In the genomic region with DNA sequence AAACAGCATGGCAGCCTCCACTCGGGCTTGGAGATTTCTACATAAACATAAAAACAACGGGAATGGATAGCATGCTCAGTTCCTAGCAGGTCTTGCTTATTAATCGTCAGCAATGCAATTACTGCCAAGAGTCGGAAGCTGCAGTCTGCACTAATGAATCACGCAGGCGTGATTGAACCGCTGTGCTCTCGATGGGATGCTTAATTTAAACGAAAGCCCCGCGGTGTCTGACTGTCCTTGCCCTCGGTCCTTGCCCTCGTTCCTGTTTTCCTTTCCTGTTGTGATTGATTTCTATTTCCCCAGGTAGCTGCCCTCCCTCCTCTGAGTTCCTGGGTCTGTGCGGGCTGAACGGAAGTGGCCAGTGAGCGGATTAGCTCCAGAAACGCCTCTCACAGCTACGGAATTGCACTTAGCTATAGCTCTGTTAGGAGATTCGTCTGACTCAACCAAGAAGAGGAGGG, we compare ENCODE assay signal across 8 mouse cellular contexts. TPM values are rescaled to one million over a fixed set of nuclear protein-coding genes. Genes with fewer than 3 reads are reported as not detected.
DNase-seq lines count a peak whose midpoint lies in the region; ATAC-seq and TF ChIP-seq lines count a peak whose summit lies in the region.

No protein-coding gene starts in this region.

- H3K36me3 ChIP-seq in liver, embryonic 11.5 days (ENCODE audit: control insufficient read depth, insufficient read depth, low read length), result no peaks in the 10 kb centered on the region
- peaks cover 25% of the 10 kb centered on the region for H3K36me3 ChIP-seq in heart, postnatal 0 days (replicated peaks; ENCODE audit: control insufficient read depth, insufficient read depth, low read length)
- H3K36me3 ChIP-seq in midbrain, embryonic 10.5 days, result no peaks in the 10 kb centered on the region; the same call in 1 of the 2 replicates

- no peaks in the 10 kb centered on the region for H3K4me1 ChIP-seq in liver, embryonic 11.5 days (replicated peaks; ENCODE audit: control insufficient read depth, insufficient read depth, low read length)
- H3K4me1 ChIP-seq in heart, postnatal 0 days (ENCODE audit: control insufficient read depth, insufficient read depth), result no peaks in the 10 kb centered on the region
- H3K4me1 ChIP-seq in midbrain, embryonic 10.5 days, result peaks cover 10% of the 10 kb centered on the region

- H3K9ac ChIP-seq in liver, embryonic 11.5 days (ENCODE audit: low read depth, low read length), result no peak overlapping the region
- H3K9ac ChIP-seq in heart, postnatal 0 days (replicated peaks; ENCODE audit: low read depth, low read length), result no peak overlapping the region

- peak overlapping the region; percentile 36; the same call in 1 of the 2 replicates for H3K4me2 ChIP-seq in liver, embryonic 11.5 days
- peak overlapping the region; percentile 45 for H3K4me2 ChIP-seq in heart, postnatal 0 days (ENCODE audit: low read depth, low read length)

- no peak for TF ChIP-seq EP300 in heart, postnatal 0 days (IDR thresholded peaks at IDR 0.05; ENCODE audit: low read depth)

- DNase-seq in adrenal gland, postnatal 14 days, result peak; percentile 13
- no peak for DNase-seq in adrenal gland, postnatal 36 days
- no peak for DNase-seq in liver, embryonic 11.5 days (ENCODE audit: low spot score)
- DNase-seq in liver, result no peak
- no peak for DNase-seq in heart, postnatal 0 days (ENCODE audit: low spot score)
- peak; percentile 24 for DNase-seq in midbrain, embryonic 10.5 days (ENCODE audit: low spot score)
- DNase-seq in urinary bladder, postnatal 36 days (ENCODE audit: low spot score in 2 of 2), result no peak
- DNase-seq in lung, postnatal 4 days, result no peak

- no peaks in the 10 kb centered on the region; the same call in 1 of the 2 replicates for H3K27me3 ChIP-seq in liver, embryonic 11.5 days (replicated peaks; ENCODE audit: control insufficient read depth, insufficient read depth, low read length)
- H3K27me3 ChIP-seq in heart, postnatal 0 days (ENCODE audit: control insufficient read depth, insufficient read depth, low read length), result no peaks in the 10 kb centered on the region
- no peaks in the 10 kb centered on the region for H3K27me3 ChIP-seq in midbrain, embryonic 10.5 days (ENCODE audit: low read depth, poor library complexity, severe bottlenecking)

- no peak overlapping the region; the same call in 1 of the 2 replicates for H3K4me3 ChIP-seq in liver, embryonic 11.5 days (ENCODE audit: low read depth, low read length)
- peak overlapping the region; percentile 28 for H3K4me3 ChIP-seq in heart, postnatal 0 days (ENCODE audit: low read depth, low read length)
- H3K4me3 ChIP-seq in midbrain, embryonic 10.5 days, result peak overlapping the region; percentile 29; the same call in 1 of the 2 replicates

- TF ChIP-seq CTCF in heart, postnatal 0 days (IDR thresholded peaks at IDR 0.05; ENCODE audit: low read depth), result no peak

- no peak overlapping the region for H3K27ac ChIP-seq in liver, embryonic 11.5 days (ENCODE audit: low read depth, low read length)
- no peak overlapping the region for H3K27ac ChIP-seq in heart, postnatal 0 days (ENCODE audit: low read depth)
- H3K27ac ChIP-seq in midbrain, embryonic 10.5 days (replicated peaks), result no peak overlapping the region

- WGBS in liver, embryonic 11.5 days, result 28% methylated on average over 19 of the region's 19 CpGs
- WGBS in heart, postnatal 0 days, result 35% methylated on average over 19 of the region's 19 CpGs
- WGBS in midbrain, embryonic 10.5 days, result 46% methylated on average over 19 of the region's 19 CpGs

- ATAC-seq in liver, embryonic 11.5 days (replicated peaks; ENCODE audit: low FRiP score), result no peak
- no peak for ATAC-seq in heart, postnatal 0 days (ENCODE audit: insufficient read depth, low read depth)

- no peaks in the 10 kb centered on the region for H3K9me3 ChIP-seq in liver, embryonic 11.5 days (ENCODE audit: control insufficient read depth, low read length)
- H3K9me3 ChIP-seq in heart, postnatal 0 days (replicated peaks; ENCODE audit: control insufficient read depth, low read length), result no peaks in the 10 kb centered on the region
- H3K9me3 ChIP-seq in midbrain, embryonic 10.5 days (replicated peaks), result no peaks in the 10 kb centered on the region

RNA-seq across cellular contexts. Expression of gene Abhd12b, which starts 38.4 kb away (rescaled TPM):
- total RNA-seq in adrenal gland, postnatal 14 days (2021), result not detected in 2 replicates
- not detected for total RNA-seq in adrenal gland, postnatal 36 days (2021)
- polyA plus RNA-seq in liver, embryonic 11.5 days (2014; fragmentation: Nextera tagmentation; extraction: Ambion mirVana), result 0.12 TPM in 1 of 2 replicates, not detected in the other
- not detected in 2 replicates for total RNA-seq in heart, postnatal 0 days (2014; rRNA removed; ENCODE audit: low replicate concordance)
- not detected in 2 replicates for polyA plus RNA-seq in heart, postnatal 0 days (2015; fragmentation: Nextera tagmentation; extraction: Ambion mirVana)
- 0.10 TPM in 1 of 2 replicates, not detected in the other for polyA plus RNA-seq in midbrain, embryonic 10.5 days (2016; fragmentation: Nextera tagmentation; extraction: Ambion mirVana)

RNA-seq across cellular contexts. Expression of gene Pygl, which starts 39.0 kb away (rescaled TPM):
- 93.4 and 126 TPM in 2 replicates for total RNA-seq in adrenal gland, postnatal 14 days (2021)
- 100 to 1,000 TPM; 128 to 179 TPM for total RNA-seq in adrenal gland, postnatal 36 days (2021)
- polyA plus RNA-seq in liver, embryonic 11.5 days (2014; fragmentation: Nextera tagmentation; extraction: Ambion mirVana), result 29.8 and 36.2 TPM in 2 replicates
- 43.2 and 58.9 TPM in 2 replicates for total RNA-seq in heart, postnatal 0 days (2014; rRNA removed; ENCODE audit: low replicate concordance)
- 28.5 and 31.6 TPM in 2 replicates for polyA plus RNA-seq in heart, postnatal 0 days (2015; fragmentation: Nextera tagmentation; extraction: Ambion mirVana)
- 9.7 and 10.9 TPM in 2 replicates for polyA plus RNA-seq in midbrain, embryonic 10.5 days (2016; fragmentation: Nextera tagmentation; extraction: Ambion mirVana)

Comparison
In these comparisons a context has a peak if more than half of its experiments do, and no peak if none do; other contexts are left out.
1. DNase-seq: peak in adrenal gland, postnatal 14 days (single experiment) and midbrain, embryonic 10.5 days (single experiment); none in adrenal gland, postnatal 36 days (0 of 2), liver, embryonic 11.5 days (single experiment), liver (single experiment), heart, postnatal 0 days (single experiment), urinary bladder, postnatal 36 days (0 of 2) and lung, postnatal 4 days (0 of 2).